Mouse (Mus musculus) midbrain, embryonic 10.5 days (tissue): ENCODE measurements around the gene Gm45213. TPM values are rescaled to one million over a fixed set of nuclear protein-coding genes. Genes with fewer than 3 reads are reported as not detected.
"Not testable (repeated sequence)": the region's sequence is repeated elsewhere in the genome, so short reads cannot be mapped to it uniquely, and the experiment has no call there.

Source experiments
- DNase-seq: peaks from one replicate; pipeline ENCODE4 v3.0.0-alpha.2; 2017; ENCODE audit warnings: low spot score
- H3K27ac ChIP-seq: fragments of 300-500 bp; sonication (generic); replicated peaks from 2 replicates; pipeline ENCODE4 v1.5.1; 2016; ENCODE audit warnings: mild to moderate bottlenecking
- H3K27me3 ChIP-seq: fragments of 300-500 bp; sonication (generic); 2 replicates; pipeline ENCODE4 v1.6.1; 2016; ENCODE audit warnings: low read depth, mild to moderate bottlenecking; ENCODE audit not compliant: poor library complexity, severe bottlenecking
- H3K36me3 ChIP-seq: fragments of 300-500 bp; sonication (generic); 2 replicates; pipeline ENCODE4 v1.6.1; 2016; ENCODE audit warnings: mild to moderate bottlenecking, moderate library complexity
- H3K4me1 ChIP-seq: fragments of 300-500 bp; sonication (generic); 2 replicates; pipeline ENCODE4 v1.6.1; 2016
- H3K4me3 ChIP-seq: fragments of 300-500 bp; sonication (generic); 2 replicates; pipeline ENCODE4 v1.5.1; 2016; ENCODE audit warnings: mild to moderate bottlenecking, moderate library complexity
- H3K9me3 ChIP-seq: fragments of 300-500 bp; sonication (generic); replicated peaks from 2 replicates; pipeline ENCODE4 v1.6.1; 2016; ENCODE audit warnings: mild to moderate bottlenecking
- WGBS: fragments of 180-500 bp; shearing (Covaris S2); methylation state at CpG from one replicate; pipeline ENCODE4 v1.1.7; 2016; 5-methylcytosine and 5-hydroxymethylcytosine counted together
- polyA plus RNA-seq: library from polyadenylated mRNA; unstranded; fragments of >200 nt; fragmentation: Nextera tagmentation; extraction: Ambion mirVana; gene quantifications from 2 replicates; pipeline ENCODE4 v1.2.1, GENCODE M21; 2016

Gene Gm45213
- polyA plus RNA-seq, 1 experiment from 2014 or later, result not detected

DNA sequence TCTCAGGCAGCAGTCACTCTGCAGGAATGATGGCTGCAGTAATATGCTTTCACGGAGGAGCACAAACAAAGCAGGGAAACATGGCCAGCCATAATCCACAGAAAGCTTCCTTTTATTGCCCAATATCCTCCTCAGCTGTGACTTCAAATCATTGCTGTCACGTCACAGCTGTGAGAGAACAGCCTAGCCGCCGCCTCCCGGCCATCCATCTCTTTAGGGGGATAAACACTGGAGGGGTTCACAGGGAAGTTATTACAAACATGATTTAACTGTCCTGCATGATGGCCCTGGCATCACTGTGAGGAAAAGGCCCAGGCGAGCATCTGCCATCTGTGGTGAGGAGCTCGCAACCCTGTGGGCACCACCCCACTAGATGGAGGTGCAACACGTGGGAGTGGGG lies 6.6 kb upstream of the Gm45213 start:
- no peak overlapping the region for H3K27ac ChIP-seq
- no peak overlapping the region for H3K4me3 ChIP-seq
- no peaks in the 10 kb centered on the region for H3K27me3 ChIP-seq
- WGBS, result 84% methylated on average over 8 of the region's 8 CpGs
- no peaks in the 10 kb centered on the region for H3K9me3 ChIP-seq
- DNase-seq, result no peak
- peaks cover 4% of the 10 kb centered on the region for H3K4me1 ChIP-seq
- no peaks in the 10 kb centered on the region for H3K36me3 ChIP-seq

DNA sequence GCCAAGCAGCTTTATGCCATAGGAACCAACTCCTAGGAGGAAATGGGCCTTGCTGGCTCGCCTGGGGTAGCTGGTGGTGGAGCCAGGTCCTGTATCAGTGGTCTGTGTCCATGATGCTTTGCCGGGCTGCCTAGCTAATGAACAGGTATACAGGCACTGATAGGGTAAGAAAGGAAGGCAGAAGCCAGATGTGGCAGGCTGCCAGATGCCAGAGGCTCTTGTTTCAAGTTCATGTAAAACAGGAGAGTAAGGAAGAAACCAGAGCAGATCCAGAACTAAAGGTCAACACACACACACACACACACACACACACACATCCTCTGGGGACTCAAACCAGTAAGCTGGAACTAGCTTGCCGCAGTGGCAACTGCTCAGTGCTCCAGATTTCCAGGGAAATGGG lies 5.1 kb upstream of the Gm45213 start:
- DNase-seq, result no peak
- WGBS, result 83% methylated on average over 3 of the region's 3 CpGs
- no peaks in the 10 kb centered on the region for H3K36me3 ChIP-seq

DNA sequence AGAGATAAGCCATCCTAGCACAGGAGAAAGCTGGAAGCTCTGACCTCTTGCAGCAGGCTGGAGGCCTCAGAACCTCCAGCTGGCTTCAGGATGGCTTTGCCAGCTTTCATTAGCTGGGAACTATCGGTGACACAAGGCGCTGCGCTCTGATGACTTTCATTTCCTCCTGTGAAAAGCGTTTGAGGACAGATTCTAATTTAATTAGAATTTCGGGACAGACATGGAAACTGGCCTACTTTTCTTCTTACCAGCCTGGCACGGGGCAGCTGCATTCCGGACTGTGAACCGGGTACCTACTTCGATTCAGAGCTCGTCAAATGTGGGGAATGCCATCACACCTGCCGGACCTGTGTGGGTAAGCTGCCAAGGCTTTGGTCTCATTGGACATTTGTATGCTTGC lies 4.7 kb upstream of the Gm45213 start:
- no peaks in the 10 kb centered on the region for H3K27me3 ChIP-seq
- no peak overlapping the region for H3K27ac ChIP-seq
- H3K9me3 ChIP-seq, result no peaks in the 10 kb centered on the region
- WGBS, result 87% methylated on average over 11 of the region's 11 CpGs
- DNase-seq, result no peak
- H3K36me3 ChIP-seq, result no peaks in the 10 kb centered on the region
- no peak overlapping the region for H3K4me3 ChIP-seq
- H3K4me1 ChIP-seq, result peaks cover 6% of the 10 kb centered on the region

More for the DNA sequence above, 5.1 kb upstream of the Gm45213 start:
- H3K9me3 ChIP-seq, result no peaks in the 10 kb centered on the region
- no peak overlapping the region for H3K4me3 ChIP-seq
- H3K4me1 ChIP-seq, result peaks cover 4% of the 10 kb centered on the region
- H3K27ac ChIP-seq, result no peak overlapping the region
- H3K27me3 ChIP-seq, result no peaks in the 10 kb centered on the region

DNA sequence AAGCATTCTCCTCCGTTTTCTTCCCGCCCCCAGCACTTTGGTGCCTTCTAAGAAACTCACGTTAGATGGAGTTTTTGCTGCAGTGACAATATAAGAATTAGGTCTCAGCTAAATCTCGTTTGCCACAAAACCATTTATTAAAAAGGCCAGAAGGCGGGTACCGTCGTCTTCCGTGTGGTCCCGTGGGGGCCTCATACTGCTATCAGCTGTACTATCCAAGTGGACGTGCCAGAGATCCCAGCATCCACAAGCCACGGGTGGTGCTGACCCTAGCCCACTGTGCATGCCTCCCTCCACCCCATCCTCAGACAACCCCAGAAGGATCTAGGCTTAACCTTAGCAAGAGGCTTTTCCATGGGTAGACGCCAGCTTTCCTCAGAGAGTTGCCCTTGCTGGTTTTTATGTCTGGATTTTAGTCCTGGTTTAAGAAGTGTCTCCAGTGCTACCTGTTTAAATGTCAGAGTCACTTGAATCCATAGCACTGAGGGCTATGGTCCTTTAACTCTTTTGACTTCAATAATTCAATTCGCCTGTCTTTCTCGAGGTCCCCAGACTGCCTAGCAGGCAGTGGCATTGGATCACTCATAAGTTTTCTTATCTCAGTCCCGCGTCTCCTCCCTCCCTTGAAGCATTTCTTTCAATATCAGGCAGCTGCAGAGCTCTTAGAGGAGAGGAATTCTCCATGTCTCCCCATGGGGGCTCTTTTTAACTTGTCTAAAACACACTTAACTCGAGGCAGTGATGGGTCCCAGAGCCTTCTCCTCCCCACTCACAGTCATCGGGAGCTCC lies 3.2 kb upstream of the Gm45213 start:
- Histone ChIP-seq H3K27ac (no peak overlapping the region), H3K36me3 (no peaks in the 10 kb centered on the region), H3K4me1 (peaks cover 17% of the 10 kb centered on the region), H3K4me3 (no peak overlapping the region), H3K27me3 (no peaks in the 10 kb centered on the region), H3K9me3 (no peaks in the 10 kb centered on the region)
- 84% methylated on average over 18 of the region's 18 CpGs for WGBS
- no peak for DNase-seq

DNA sequence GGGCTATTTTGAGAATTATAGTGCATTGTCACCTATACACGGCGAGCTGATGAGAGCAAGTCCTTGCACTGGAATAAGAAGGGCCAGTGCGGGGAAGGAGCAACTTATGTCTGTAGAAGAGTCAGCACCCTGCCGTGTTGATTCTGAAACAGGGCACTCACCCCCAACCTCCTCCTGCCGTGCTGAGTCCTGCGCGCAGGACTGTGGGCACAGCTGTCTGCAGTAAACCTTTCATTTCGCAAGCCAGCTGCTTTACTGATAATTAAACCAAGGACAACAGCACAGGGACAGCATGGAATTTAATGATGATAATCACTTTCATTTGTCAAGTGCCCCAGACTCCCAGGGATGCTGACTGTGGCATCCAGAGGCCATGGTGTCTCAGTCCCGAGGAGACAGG lies 1.2 kb downstream of the Gm45213 start:
- Histone ChIP-seq H3K4me3 (no peak overlapping the region), H3K27ac (no peak overlapping the region), H3K36me3 (no peaks in the 10 kb centered on the region), H3K4me1 (peaks cover 40% of the 10 kb centered on the region), H3K9me3 (no peaks in the 10 kb centered on the region), H3K27me3 (no peaks in the 10 kb centered on the region)
- 48% methylated on average over 9 of the region's 9 CpGs for WGBS
- DNase-seq, result no peak

DNA sequence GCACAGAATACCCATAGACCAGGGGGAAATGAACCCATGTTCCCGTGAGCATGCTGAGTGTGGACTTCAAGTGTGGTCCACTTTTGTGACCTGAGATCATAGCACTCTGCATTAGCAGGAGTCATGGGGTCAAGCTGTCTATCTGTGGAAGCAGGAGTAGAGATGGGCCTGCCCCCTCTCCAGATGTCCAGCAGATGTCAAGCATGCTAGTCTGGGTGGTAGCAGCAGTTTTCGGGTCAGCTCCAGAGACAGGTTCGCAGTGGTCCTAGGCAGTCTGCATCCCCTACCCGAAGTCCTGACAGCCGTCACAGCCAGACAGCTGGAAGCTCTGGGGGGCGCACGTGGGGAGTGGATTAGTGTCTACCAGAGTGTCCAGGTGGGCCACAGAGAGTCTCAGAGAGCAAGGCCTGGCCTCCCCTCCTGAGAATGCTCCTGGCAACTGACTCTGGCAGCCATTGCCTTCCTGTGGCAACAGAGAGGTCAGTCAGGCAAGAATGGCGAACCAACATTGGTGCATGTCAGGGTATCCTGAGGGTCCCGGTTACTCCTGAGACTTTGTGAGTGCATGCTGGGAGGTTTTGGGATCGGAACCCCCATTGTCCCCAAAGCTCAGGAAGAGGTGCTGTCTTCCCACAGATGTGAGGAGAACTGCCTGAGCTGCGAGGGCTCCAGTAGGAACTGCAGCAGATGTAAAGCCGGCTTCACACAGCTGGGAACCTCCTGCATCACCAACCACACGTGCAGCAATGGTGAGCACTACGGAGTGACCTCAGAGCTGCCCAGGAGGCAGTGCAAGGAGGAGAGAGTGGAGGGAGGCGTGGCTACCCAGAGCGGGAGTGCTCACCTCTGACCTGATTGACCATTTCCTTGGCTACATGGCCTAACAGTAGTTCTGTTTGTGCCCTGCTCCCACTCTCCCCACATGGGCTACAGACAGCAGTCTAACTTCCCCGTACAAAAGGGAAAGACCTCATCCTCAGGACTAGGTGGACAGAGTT lies 3.8 kb downstream of the Gm45213 start:
- no peak overlapping the region for H3K4me3 ChIP-seq
- 54% methylated on average over 17 of the region's 17 CpGs for WGBS
- H3K36me3 ChIP-seq, result no peaks in the 10 kb centered on the region
- H3K27ac ChIP-seq, result peak overlapping the region; percentile 24; the same call in 1 of the 2 replicates
- no peak for DNase-seq
- H3K9me3 ChIP-seq, result no peaks in the 10 kb centered on the region
- no peaks in the 10 kb centered on the region for H3K27me3 ChIP-seq
- H3K4me1 ChIP-seq, result peaks cover 36% of the 10 kb centered on the region

DNA sequence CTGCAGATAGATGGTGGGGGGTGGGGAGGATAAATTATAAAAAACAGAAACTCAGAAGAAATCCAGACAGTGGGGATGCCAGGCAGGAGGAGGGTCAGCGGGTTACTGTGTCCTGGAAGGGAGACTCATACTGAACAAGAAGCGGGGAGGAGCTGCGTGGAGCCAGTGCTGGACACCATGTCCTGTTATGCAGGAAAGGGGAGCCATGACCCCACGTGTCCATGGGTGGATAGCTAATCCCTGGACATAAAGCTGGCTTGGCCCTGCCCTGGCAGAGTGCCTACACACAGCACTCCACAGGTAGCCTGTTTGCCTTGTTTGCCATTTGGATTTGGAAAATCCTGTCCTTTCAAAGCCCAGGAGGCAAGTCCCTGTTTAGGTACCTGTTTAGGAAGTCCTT lies 4.6 kb downstream of the Gm45213 start:
- H3K27me3 ChIP-seq, result no peaks in the 10 kb centered on the region
- H3K4me3 ChIP-seq, result no peak overlapping the region
- WGBS, result 67% methylated on average over 4 of the region's 4 CpGs

DNA sequence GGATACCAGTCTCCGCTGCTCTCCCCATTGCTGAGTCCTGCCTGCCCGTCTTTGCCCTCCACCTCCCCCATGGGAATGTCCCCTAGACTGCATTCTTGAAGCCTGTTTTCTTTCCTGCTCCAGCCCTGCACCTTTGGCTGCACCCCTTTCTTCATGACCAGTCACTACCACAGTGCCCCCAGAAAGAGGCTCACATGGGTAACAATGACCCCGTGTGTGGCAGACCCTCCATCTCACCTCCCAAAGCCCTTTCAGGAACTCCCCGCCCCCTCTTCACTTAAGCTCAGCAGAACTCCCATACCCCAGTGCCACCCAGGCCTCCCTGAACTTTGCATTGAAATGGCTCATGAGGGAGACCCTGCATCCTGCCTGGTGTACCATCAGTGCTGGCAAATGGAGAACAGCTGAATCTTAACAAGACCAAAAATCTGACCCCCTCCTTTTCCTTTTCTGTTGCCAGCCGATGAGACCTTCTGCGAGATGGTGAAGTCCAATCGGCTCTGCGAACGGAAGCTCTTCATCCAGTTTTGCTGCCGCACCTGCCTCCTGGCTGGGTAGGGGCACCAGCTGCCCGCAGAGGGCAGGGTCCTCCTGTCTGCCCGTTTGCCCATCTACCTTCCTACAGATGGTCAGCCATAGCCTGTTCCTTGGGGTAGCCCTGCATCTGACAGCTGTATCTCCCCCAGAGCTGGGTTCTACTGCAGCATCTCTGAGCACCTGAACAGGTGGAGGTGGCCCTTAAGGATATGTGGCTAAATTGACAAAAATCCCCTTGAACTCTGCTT lies 5.2 kb downstream of the Gm45213 start:
- H3K4me1 ChIP-seq, result peaks cover 33% of the 10 kb centered on the region
- H3K9me3 ChIP-seq, result no peaks in the 10 kb centered on the region
- H3K27me3 ChIP-seq, result no peaks in the 10 kb centered on the region
- WGBS, result 84% methylated on average over 12 of the region's 12 CpGs
- no peak overlapping the region for H3K4me3 ChIP-seq
- no peak for DNase-seq
- no peaks in the 10 kb centered on the region for H3K36me3 ChIP-seq
- H3K27ac ChIP-seq, result no peak overlapping the region

More for the DNA sequence above, 4.6 kb downstream of the Gm45213 start:
- Histone ChIP-seq H3K4me1 (peaks cover 36% of the 10 kb centered on the region), H3K27ac (0 out of 2 replicates have a peak overlapping the region, but pooled peaks have one; percentile 24), H3K9me3 (no peaks in the 10 kb centered on the region), H3K36me3 (no peaks in the 10 kb centered on the region)
- DNase-seq, result no peak

DNA sequence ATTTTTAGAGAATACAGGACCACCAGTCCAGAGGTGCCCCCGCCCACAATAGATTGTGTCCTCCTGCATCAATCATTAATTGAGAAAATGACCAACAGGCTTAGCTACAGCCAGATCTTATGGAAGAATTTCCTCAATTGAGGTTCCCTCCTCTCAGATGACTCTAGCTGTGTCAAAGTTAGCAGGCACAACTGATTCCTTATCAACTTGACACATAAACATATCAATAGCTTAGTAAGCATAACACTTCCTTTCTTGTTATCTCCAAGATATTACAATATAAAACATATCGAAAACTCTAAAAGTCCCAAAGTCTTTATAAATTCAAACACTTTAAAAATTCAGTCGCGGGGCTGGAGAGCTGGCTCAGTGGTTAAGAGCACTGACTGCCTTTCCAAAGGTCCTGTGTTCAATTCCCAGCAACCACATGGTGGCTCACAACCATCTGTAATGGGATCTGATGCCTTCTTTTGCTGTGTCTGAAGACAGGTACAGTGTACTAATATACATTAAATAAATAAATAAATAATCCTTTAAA lies 10.6 kb downstream of the Gm45213 start:
- Histone ChIP-seq H3K4me1 (no peaks in the 10 kb centered on the region), H3K27ac (no peak overlapping the region), H3K36me3 (no peaks in the 10 kb centered on the region), H3K4me3 (no peak overlapping the region), H3K27me3 (no peaks in the 10 kb centered on the region), H3K9me3 (no peaks in the 10 kb centered on the region)
- WGBS, result 88% methylated on average over 4 of the region's 4 CpGs
- DNase-seq, result no peak

DNA sequence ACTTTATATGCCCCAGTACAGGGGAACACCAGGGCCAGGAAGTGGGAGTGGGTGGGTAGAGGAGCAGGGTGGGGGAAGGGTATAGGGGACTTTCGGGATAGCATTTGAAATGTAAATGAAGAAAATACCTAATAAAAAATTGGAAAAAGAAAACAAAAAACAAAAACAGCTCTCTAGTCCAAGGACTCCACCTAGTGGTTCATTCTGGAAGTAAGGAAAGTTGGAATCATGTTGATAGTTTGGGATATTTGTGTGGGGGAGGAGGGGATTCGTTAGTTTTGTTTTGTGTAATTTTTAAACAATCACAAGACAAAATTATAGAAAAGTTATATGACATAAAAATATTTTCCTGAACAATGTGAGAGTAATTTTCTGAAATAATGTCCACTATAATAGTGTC lies 12.0 kb downstream of the Gm45213 start:
- WGBS, result 20% methylated on average over 2 of the region's 2 CpGs
- not testable (repeated sequence) for H3K9me3 ChIP-seq, H3K36me3 ChIP-seq, H3K27me3 ChIP-seq, H3K4me3 ChIP-seq, DNase-seq, H3K4me1 ChIP-seq, H3K27ac ChIP-seq

DNA sequence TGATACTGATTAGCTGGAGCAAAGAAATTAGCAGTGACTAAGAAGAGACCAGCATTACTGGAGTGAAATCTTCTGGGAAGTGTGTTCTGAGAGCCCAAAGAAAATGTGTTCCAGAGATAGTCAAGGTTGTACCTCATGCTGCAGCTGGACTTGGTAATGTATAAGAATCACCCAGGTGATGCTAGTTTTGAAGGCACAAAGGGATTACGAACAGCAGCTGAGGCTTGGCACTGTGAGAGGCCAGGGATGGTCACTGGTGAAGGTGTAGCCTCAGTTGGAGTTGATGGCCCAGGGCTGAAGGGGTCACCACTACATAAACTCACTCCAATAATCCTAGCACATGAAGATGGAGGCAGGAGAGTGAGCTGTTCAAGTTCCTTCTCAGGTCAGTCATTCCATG lies 15.3 kb downstream of the Gm45213 start, which contains the start of gene Snrpa1:
Snrpa1 (plus strand) TSS at position 301 of the 400 bp plus-strand sequence.
- no peak for DNase-seq
- H3K27ac ChIP-seq, result no peak within 1 kb of the TSS
- peak within 1 kb of the TSS; percentile 98 for H3K4me3 ChIP-seq
- H3K4me1 ChIP-seq, result peaks cover 21% of the 10 kb centered on the region
- H3K36me3 ChIP-seq, result peaks cover 16% of the 10 kb centered on the region
- no peaks in the 10 kb centered on the region for H3K9me3 ChIP-seq
- no peaks in the 10 kb centered on the region for H3K27me3 ChIP-seq
- WGBS, result 81% methylated on average over 1 of the region's 1 CpGs
